Mouse (Mus musculus): ENCODE data around the gene Tet2.
"Not testable (repeated sequence)": the region's sequence is repeated elsewhere in the genome, so short reads cannot be mapped to it uniquely, and the experiment has no call there.

The Tet2 gene

GRCm38 (mm10) chr3:133548613-133549012 lies 3.7 kb upstream of the Tet2 start:
- no peak for DNase-seq (ENCODE audit: low read depth, low spot score)

- DNase-seq (ENCODE audit: low read depth, low spot score), result no peak
Measured at GRCm38 (mm10) chr3:133546790-133547189, 1.9 kb upstream of the Tet2 start.

GRCm38 (mm10) chr3:133545304-133545666 lies 346 bp upstream of the Tet2 start:
- DNase-seq (ENCODE audit: low read depth, low spot score), result no peak

- DNase-seq (ENCODE audit: low read depth, low spot score), result peak; percentile 81
Measured at GRCm38 (mm10) chr3:133544131-133544550, 798 bp downstream of the Tet2 start.

- DNase-seq (ENCODE audit: low read depth, low spot score), result peak; percentile 62
Measured at GRCm38 (mm10) chr3:133543101-133544020, 1.6 kb downstream of the Tet2 start.

GRCm38 (mm10) chr3:133542084-133542483 lies 2.9 kb downstream of the Tet2 start:
- peak; percentile 63 for DNase-seq (ENCODE audit: low read depth, low spot score)

GRCm38 (mm10) chr3:133541000-133541399 lies 3.9 kb downstream of the Tet2 start:
- no peak for DNase-seq (ENCODE audit: low read depth, low spot score)

- DNase-seq (ENCODE audit: low read depth, low spot score), result no peak
Measured at GRCm38 (mm10) chr3:133539991-133540390, 4.9 kb downstream of the Tet2 start.

- not testable (repeated sequence) for DNase-seq (ENCODE audit: low read depth, low spot score)
Measured at GRCm38 (mm10) chr3:133538499-133538898, 6.4 kb downstream of the Tet2 start.

- DNase-seq (ENCODE audit: low read depth, low spot score), result no peak
Measured at GRCm38 (mm10) chr3:133535644-133536043, 9.3 kb downstream of the Tet2 start.

- DNase-seq (ENCODE audit: low read depth, low spot score), result no peak
Measured at GRCm38 (mm10) chr3:133534066-133534465, 10.9 kb downstream of the Tet2 start.

- no peak for DNase-seq (ENCODE audit: low read depth, low spot score)
Measured at GRCm38 (mm10) chr3:133533272-133533995, 11.5 kb downstream of the Tet2 start.

- DNase-seq (ENCODE audit: low read depth, low spot score), result no peak
Measured at GRCm38 (mm10) chr3:133532806-133533205, 12.1 kb downstream of the Tet2 start.

- no peak for DNase-seq (ENCODE audit: low read depth, low spot score)
Measured at GRCm38 (mm10) chr3:133532252-133532651, 12.7 kb downstream of the Tet2 start.

GRCm38 (mm10) chr3:133531101-133531500 lies 13.8 kb downstream of the Tet2 start:
- no peak for DNase-seq (ENCODE audit: low read depth, low spot score)

GRCm38 (mm10) chr3:133530664-133531063 lies 14.3 kb downstream of the Tet2 start:
- DNase-seq (ENCODE audit: low read depth, low spot score), result no peak

- no peak for DNase-seq (ENCODE audit: low read depth, low spot score)
Measured at GRCm38 (mm10) chr3:133526119-133526723, 18.7 kb downstream of the Tet2 start.

GRCm38 (mm10) chr3:133525578-133525977 lies 19.4 kb downstream of the Tet2 start:
- DNase-seq (ENCODE audit: low read depth, low spot score), result no peak

- peak; percentile 36 for DNase-seq (ENCODE audit: low read depth, low spot score)
Measured at GRCm38 (mm10) chr3:133524341-133525050, 20.4 kb downstream of the Tet2 start.

GRCm38 (mm10) chr3:133523191-133523590 lies 21.7 kb downstream of the Tet2 start:
- DNase-seq (ENCODE audit: low read depth, low spot score), result no peak

- DNase-seq (ENCODE audit: low read depth, low spot score), result no peak
Measured at GRCm38 (mm10) chr3:133522289-133522688, 22.6 kb downstream of the Tet2 start.

GRCm38 (mm10) chr3:133518801-133519200 lies 26.1 kb downstream of the Tet2 start:
- no peak for DNase-seq (ENCODE audit: low read depth, low spot score)
